Mouse (Mus musculus) CH12.LX (cell line): ENCODE data around the gene Glb1. TPM values are rescaled to one million over a fixed set of nuclear protein-coding genes. Genes with fewer than 3 reads are reported as not detected.
A peak's percentile ranks its signal among the peaks of the same experiment; 100 is the strongest.

Source experiments
- DNase-seq: peaks from one replicate; pipeline ENCODE4 v3.0.0-alpha.2; 2013; ENCODE audit errors: extremely low read depth
- H3K27ac ChIP-seq: 2 replicates; pipeline ENCODE4 v1.5.1; 2012; ENCODE audit warnings: low read depth, mild to moderate bottlenecking, control low read depth, moderate library complexity; ENCODE audit not compliant: insufficient read depth
- H3K27me3 ChIP-seq: replicated peaks from 2 replicates; pipeline ENCODE3; 2012; ENCODE audit warnings: inconsistent platforms
- H3K36me3 ChIP-seq, 2 experiments: replicated peaks in 1 of 2; 2 replicates each; pipeline versions ENCODE3 to v1.6.1; 2012; ENCODE audit warnings: inconsistent platforms in 1 of 2, low read length in 1 of 2, mild to moderate bottlenecking in 1 of 2, mixed read lengths in 1 of 2, moderate library complexity in 1 of 2; ENCODE audit not compliant: control insufficient read depth in 1 of 2, insufficient read depth in 1 of 2
- H3K4me1 ChIP-seq, 2 experiments: 2 replicates each; pipeline ENCODE4 v1.6.1; 2012; ENCODE audit warnings: inconsistent platforms in 1 of 2, moderate library complexity in 1 of 2; ENCODE audit not compliant: insufficient read depth in 2 of 2, control insufficient read depth in 1 of 2
- H3K4me2 ChIP-seq: 2 replicates; pipeline ENCODE4 v1.6.1; 2012; ENCODE audit warnings: low read depth, mild to moderate bottlenecking, control low read depth; ENCODE audit not compliant: poor library complexity, insufficient read depth, severe bottlenecking
- H3K4me3 ChIP-seq, 3 experiments: fragments of 150-350 bp in 1 of 3; sonication (generic) in 1 of 3; replicated peaks in 1 of 3; 2 replicates each; pipeline versions ENCODE3 to v1.5.1; 2011 to 2012; ENCODE audit warnings: low read depth in 2 of 3, low read length in 2 of 3, mild to moderate bottlenecking in 2 of 3, moderate library complexity in 2 of 3, control low read depth in 1 of 3, improper control_type of control experiment in 1 of 3, inconsistent platforms in 1 of 3, mixed read lengths in 1 of 3; ENCODE audit not compliant: poor library complexity in 1 of 3
- H3K79me2 ChIP-seq: replicated peaks from 2 replicates; pipeline ENCODE4 v1.6.1; 2012; ENCODE audit warnings: mild to moderate bottlenecking, moderate library complexity; ENCODE audit not compliant: control insufficient read depth, poor library complexity, insufficient read depth, severe bottlenecking; ENCODE audit errors: extremely low read depth
- H3K9ac ChIP-seq: 2 replicates; pipeline ENCODE4 v1.6.1; 2012; ENCODE audit warnings: low read depth, mild to moderate bottlenecking, control low read depth, moderate library complexity; ENCODE audit not compliant: insufficient read depth
- H3K9me3 ChIP-seq: replicated peaks from 2 replicates; pipeline ENCODE3; 2012; ENCODE audit warnings: low read length, inconsistent platforms, mixed read lengths
- BHLHE40 ChIP-seq: IDR thresholded peaks from 2 replicates; pipeline ENCODE4 v1.6.1; 2011; ENCODE audit warnings: mild to moderate bottlenecking, low read depth, low read length, improper control_type of control experiment
- CTCF ChIP-seq, 2 experiments: IDR thresholded peaks in 1 of 2; conservative IDR thresholded peaks in 1 of 2; 2 replicates each; pipeline ENCODE4 v1.5.1; 2011 to 2012; ENCODE audit warnings: low read depth in 2 of 2, low read length in 2 of 2, improper control_type of control experiment in 1 of 2, inconsistent platforms in 1 of 2, mild to moderate bottlenecking in 1 of 2, moderate library complexity in 1 of 2
- E2F4 ChIP-seq: IDR thresholded peaks from 2 replicates; pipeline ENCODE4 v1.6.1; 2011; ENCODE audit warnings: low read depth, low read length, improper control_type of control experiment; ENCODE audit not compliant: insufficient replicate concordance
- HCFC1 ChIP-seq: IDR thresholded peaks from 2 replicates; pipeline ENCODE4 v1.6.1; 2012; ENCODE audit warnings: low read depth, mild to moderate bottlenecking, inconsistent platforms, low read length, improper control_type of control experiment
- KAT2A ChIP-seq: IDR thresholded peaks from 2 replicates; pipeline ENCODE4 v1.6.1; 2012; ENCODE audit warnings: low read length, improper control_type of control experiment, inconsistent platforms; ENCODE audit not compliant: insufficient replicate concordance
- MAX ChIP-seq: IDR thresholded peaks from 2 replicates; pipeline ENCODE4 v1.6.1; 2011; ENCODE audit warnings: low read length, improper control_type of control experiment
- MEF2A ChIP-seq: IDR thresholded peaks from 2 replicates; pipeline ENCODE4 v1.6.1; 2014; ENCODE audit warnings: low read depth, mild to moderate bottlenecking, inconsistent platforms, low read length, improper control_type of control experiment, borderline replicate concordance
- MXI1 ChIP-seq: IDR thresholded peaks from 2 replicates; pipeline ENCODE4 v1.6.1; 2011; ENCODE audit warnings: mild to moderate bottlenecking, low read depth, low read length, improper control_type of control experiment
- MYC ChIP-seq: IDR thresholded peaks from 2 replicates; pipeline ENCODE4 v1.6.1; 2011; ENCODE audit warnings: low read depth, mild to moderate bottlenecking, improper control_type of control experiment, low read length
- POLR2AphosphoS2 ChIP-seq: IDR thresholded peaks from 2 replicates; pipeline ENCODE4 v1.6.1; 2011; ENCODE audit warnings: low read depth, low read length, improper control_type of control experiment
- RAD21 ChIP-seq: IDR thresholded peaks from 2 replicates; pipeline ENCODE4 v1.6.1; 2011; ENCODE audit warnings: low read depth, mild to moderate bottlenecking, low read length, improper control_type of control experiment, moderate library complexity
- TCF12 ChIP-seq: IDR thresholded peaks from 2 replicates; pipeline ENCODE4 v1.6.1; 2014; ENCODE audit warnings: low read depth, mild to moderate bottlenecking, inconsistent platforms, low read length, improper control_type of control experiment
- USF1 ChIP-seq: IDR thresholded peaks from 2 replicates; pipeline ENCODE4 v1.6.1; 2014; ENCODE audit warnings: low read depth, mild to moderate bottlenecking, inconsistent platforms, low read length, improper control_type of control experiment
- ZC3H11A ChIP-seq: IDR thresholded peaks from 2 replicates; pipeline ENCODE4 v1.6.1; 2012; ENCODE audit warnings: low read depth, mild to moderate bottlenecking, inconsistent platforms, low read length, improper control_type of control experiment
- ZKSCAN1 ChIP-seq: IDR thresholded peaks from 2 replicates; pipeline ENCODE4 v1.6.1; 2012; ENCODE audit warnings: low read depth, inconsistent platforms, low read length, improper control_type of control experiment, borderline replicate concordance
- ZMIZ1 ChIP-seq: IDR thresholded peaks from 2 replicates; pipeline ENCODE4 v1.6.1; 2012; ENCODE audit warnings: low read depth, mild to moderate bottlenecking, inconsistent platforms, low read length, improper control_type of control experiment
- ZNF384 ChIP-seq: IDR thresholded peaks from 2 replicates; pipeline ENCODE4 v1.6.1; 2012; ENCODE audit warnings: low read depth, low read length, improper control_type of control experiment, inconsistent platforms
- dilution Hi-C: fragments of 300-500 bp; cut with MboI; formaldehyde crosslinking; loops from 2 replicates; pipeline ENCODE4 v1.14.3; 2020; ENCODE audit warnings: low sequenced_read_pairs; ENCODE audit not compliant: extremely low pct_unique_long_range_greater_than_20kb, extremely low pct_ligation_motif_present
- in situ Hi-C: fragments of 300-500 bp; cut with MboI; formaldehyde crosslinking; loops from 3 replicates; pipeline ENCODE4 v1.14.3; 2019; ENCODE audit warnings: low sequenced_read_pairs, low pct_ligation_motif_present, low pct_unique_long_range_greater_than_20kb, mixed read lengths
- polyA plus RNA-seq: library from polyadenylated mRNA; unstranded; fragments of >175 nt; gene quantifications from 2 replicates; pipeline ENCODE4 v1.2.1, GENCODE M21; 2012; ENCODE audit warnings: low read depth; ENCODE audit not compliant: insufficient read length
- total RNA-seq, 2 experiments: library from RNA; depleted of rRNA; stranded (reverse); fragments of 300-350 nt in 1 of 2; fragments of >200 nt in 1 of 2; gene quantifications; 2 replicates each; pipeline ENCODE4 v1.2.3; 2012 to 2014

The Glb1 gene
- total and polyA plus RNA-seq, 3 experiments = 25.7 to 40.7 (median 35.4) TPM

- H3K27me3 ChIP-seq = no peaks in the 10 kb centered on the region
- no peak overlapping the region for H3K27ac ChIP-seq
- peaks cover 0 to 17% of the 10 kb centered on the region in 2 experiments; a peak in 2 of 4 replicates for H3K4me1 ChIP-seq
- DNase-seq = no peak
- in situ Hi-C loops (no loop called here), dilution Hi-C loops (no loop called here)
- TF ChIP-seq MYC = no peak
- no peak for TF ChIP-seq BHLHE40
- TF ChIP-seq HCFC1 = no peak
- TF ChIP-seq TCF12 = no peak
- TF ChIP-seq KAT2A = no peak
- no peak for TF ChIP-seq ZKSCAN1
- peak; percentile 42; the same call in 1 of the 2 replicates for TF ChIP-seq ZNF384
- H3K9ac ChIP-seq = no peak overlapping the region
- peaks cover 38 to 65% of the 10 kb centered on the region in 2 experiments for H3K36me3 ChIP-seq
- no peak overlapping the region for H3K4me2 ChIP-seq
- no peaks in the 10 kb centered on the region for H3K79me2 ChIP-seq
- no peak overlapping the region for H3K4me3 ChIP-seq
- peaks cover 8% of the 10 kb centered on the region for H3K9me3 ChIP-seq
Measured at GRCm38 (mm10) chr9:114421797-114422196, 20.9 kb downstream of the Glb1 start.

- H3K36me3 ChIP-seq = peaks cover 33 to 62% of the 10 kb centered on the region in 2 experiments
- TF ChIP-seq BHLHE40 = no peak
- TF ChIP-seq ZNF384 = no peak
- TF ChIP-seq E2F4 = no peak
- TF ChIP-seq MYC = no peak
- TF ChIP-seq, all 38 proteins: peak for 0
- no peak overlapping the region for H3K27ac ChIP-seq
- no peak overlapping the region for H3K9ac ChIP-seq
- H3K4me2 ChIP-seq = no peak overlapping the region
- no peak overlapping the region for H3K4me3 ChIP-seq
- H3K4me1 ChIP-seq = peaks cover 0 to 40% of the 10 kb centered on the region in 2 experiments; a peak in 2 of 4 replicates
- in situ Hi-C loops = no loop called here
- dilution Hi-C loops = no loop called here
- DNase-seq = no peak
- peaks cover 8% of the 10 kb centered on the region for H3K9me3 ChIP-seq
- H3K27me3 ChIP-seq = no peaks in the 10 kb centered on the region
- no peaks in the 10 kb centered on the region for H3K79me2 ChIP-seq
Measured at GRCm38 (mm10) chr9:114425576-114425975, 24.7 kb downstream of the Glb1 start.

- Histone ChIP-seq H3K4me3 (no peak overlapping the region), H3K4me1 (peaks cover 0 to 40% of the 10 kb centered on the region in 2 experiments; a peak in 2 of 4 replicates), H3K36me3 (peaks cover 34 to 62% of the 10 kb centered on the region in 2 experiments), H3K79me2 (no peaks in the 10 kb centered on the region), H3K4me2 (no peak overlapping the region), H3K27me3 (no peaks in the 10 kb centered on the region), H3K27ac (no peak overlapping the region), H3K9ac (no peak overlapping the region), H3K9me3 (peaks cover 8% of the 10 kb centered on the region)
- TF ChIP-seq KAT2A (no peak), ZC3H11A (no peak), POLR2AphosphoS2 (no peak), MEF2A (no peak), MXI1 (no peak), CTCF (conservative IDR thresholded peaks at IDR 0.05 in 1 of 2, IDR thresholded peaks at IDR 0.05 in 1 of 2; ENCODE audit: low read depth in 2 of 2, low read length in 2 of 2) (no peak), USF1 (no peak), ZMIZ1 (no peak), RAD21 (no peak), MAX (no peak), ZNF384 (no peak)
- in situ Hi-C loops (no loop called here), dilution Hi-C loops (no loop called here)
- no peak for DNase-seq
Measured at GRCm38 (mm10) chr9:114426201-114426600, 25.3 kb downstream of the Glb1 start.
